Mouse (Mus musculus) MEL (cell line): Measurements from ENCODE around the gene Slc39a9.

Experiments used
- CTCF ChIP-seq, 3 experiments: IDR thresholded peaks in 2 of 3; conservative IDR thresholded peaks in 1 of 3; 2 replicates each; pipeline ENCODE4 v1.5.1; 2011 to 2012; ENCODE audit warnings: low read length in 3 of 3, low read depth in 2 of 3, mild to moderate bottlenecking in 2 of 3, improper control_type of control experiment in 1 of 3, inconsistent platforms in 1 of 3, mixed read lengths in 1 of 3, moderate library complexity in 1 of 3; ENCODE audit not compliant: control insufficient read depth in 1 of 3, insufficient read depth in 1 of 3, poor library complexity in 1 of 3, severe bottlenecking in 1 of 3
- E2F4 ChIP-seq: IDR thresholded peaks from 2 replicates; pipeline ENCODE4 v1.6.1; 2011; ENCODE audit warnings: low read depth, low read length, improper control_type of control experiment, borderline replicate concordance
- GATA1 ChIP-seq: IDR thresholded peaks from 2 replicates; pipeline ENCODE4 v1.6.1; 2011; ENCODE audit warnings: low read depth, low read length, improper control_type of control experiment
- MAFK ChIP-seq: IDR thresholded peaks from 2 replicates; pipeline ENCODE4 v1.6.1; 2011; ENCODE audit warnings: low read depth, mild to moderate bottlenecking, low read length, improper control_type of control experiment, borderline replicate concordance
- NELFE ChIP-seq: IDR thresholded peaks from 2 replicates; pipeline ENCODE4 v1.6.1; 2011; ENCODE audit warnings: low read depth, low read length, improper control_type of control experiment
- POLR2A ChIP-seq, 2 experiments: IDR thresholded peaks; 2 replicates each; pipeline ENCODE4 v1.6.1; 2011 to 2012; ENCODE audit warnings: low read length in 2 of 2, mild to moderate bottlenecking in 2 of 2, control low read depth in 1 of 2, improper control_type of control experiment in 1 of 2, low read depth in 1 of 2, moderate library complexity in 1 of 2; ENCODE audit not compliant: control insufficient read depth in 1 of 2, insufficient read depth in 1 of 2, poor library complexity in 1 of 2
- POLR2AphosphoS2 ChIP-seq: IDR thresholded peaks from 2 replicates; pipeline ENCODE4 v1.6.1; 2011; ENCODE audit warnings: low read length, improper control_type of control experiment
- RAD21 ChIP-seq: IDR thresholded peaks from 2 replicates; pipeline ENCODE4 v1.6.1; 2011; ENCODE audit warnings: mild to moderate bottlenecking, low read depth, low read length, improper control_type of control experiment
- USF2 ChIP-seq, 2 experiments: IDR thresholded peaks; 2 replicates each; pipeline ENCODE4 v1.6.1; 2011 to 2012; ENCODE audit warnings: improper control_type of control experiment in 2 of 2, low read length in 2 of 2, borderline replicate concordance in 1 of 2, inconsistent platforms in 1 of 2, low read depth in 1 of 2, mild to moderate bottlenecking in 1 of 2; ENCODE audit not compliant: insufficient read depth in 1 of 2

DNA sequence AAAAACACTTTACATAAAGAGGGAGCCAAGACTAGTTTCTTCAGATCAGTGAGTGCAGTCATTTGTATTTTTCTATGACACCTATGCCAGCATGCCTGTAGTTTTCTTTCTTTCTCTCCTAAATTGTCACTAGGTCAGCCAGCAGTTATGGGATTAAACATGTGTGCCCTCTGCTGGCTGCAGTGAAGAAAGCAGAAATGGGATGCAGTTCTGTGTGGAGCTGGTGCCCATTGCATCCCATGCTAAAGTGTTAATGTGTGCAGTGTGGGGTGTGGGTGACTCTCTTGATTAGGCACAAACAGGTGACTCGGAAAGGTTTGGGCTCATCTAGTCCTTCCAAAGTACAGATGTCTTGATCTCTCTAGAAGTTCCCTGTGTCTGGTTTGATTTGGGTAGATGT, 37.7 kb downstream of the Slc39a9 start:
- TF ChIP-seq POLR2A (IDR thresholded peaks at IDR 0.05; ENCODE audit: control insufficient read depth in 1 of 2, insufficient read depth in 1 of 2, low read depth in 1 of 2, low read length in 2 of 2, poor library complexity in 1 of 2) (no peak), NELFE (no peak), POLR2AphosphoS2 (no peak), CTCF (IDR thresholded peaks at IDR 0.05 in 2 of 3, conservative IDR thresholded peaks at IDR 0.05 in 1 of 3; ENCODE audit: control insufficient read depth in 1 of 3, insufficient read depth in 1 of 3, low read depth in 2 of 3, low read length in 3 of 3, poor library complexity in 1 of 3, severe bottlenecking in 1 of 3) (peak; percentile 62 to 77 (median 64)), MAFK (no peak), GATA1 (no peak), RAD21 (peak; percentile 49), E2F4 (no peak), USF2 (IDR thresholded peaks at IDR 0.05; ENCODE audit: borderline replicate concordance in 1 of 2, insufficient read depth in 1 of 2, low read depth in 1 of 2, low read length in 2 of 2) (no peak)
